In genomic region chr3:87617811-87618130, GRCm38 (mm10) we compare ENCODE assay signal across 8 mouse cellular contexts. TPM values are rescaled to one million over a fixed set of nuclear protein-coding genes. Genes with fewer than 3 reads are reported as not detected.
DNase-seq lines count a peak whose midpoint lies in the region; ATAC-seq lines count a peak whose summit lies in the region.

No protein-coding gene starts in this region.

- H3K9me3 ChIP-seq in heart, embryonic 14.5 days (ENCODE audit: control insufficient read depth, low read length) = no peaks in the 10 kb centered on the region
- no peaks in the 10 kb centered on the region for H3K9me3 ChIP-seq in forebrain, embryonic 15.5 days
- no peaks in the 10 kb centered on the region for H3K9me3 ChIP-seq in liver, embryonic 16.5 days (replicated peaks; ENCODE audit: control insufficient read depth, low read length)

- WGBS in heart, embryonic 14.5 days = under 1% methylated on average over 6 of the region's 6 CpGs
- WGBS in forebrain, embryonic 15.5 days = under 1% methylated on average over 6 of the region's 6 CpGs
- WGBS in liver, embryonic 16.5 days (ENCODE audit: insufficient replicate concordance) = 0% methylated on average over 6 of the region's 6 CpGs

- no peak for ATAC-seq in heart, embryonic 14.5 days (ENCODE audit: insufficient number of reproducible peaks, insufficient read depth, low FRiP score, low read depth)
- 0 out of 2 replicates have a peak, but pooled peaks have one; percentile 1 for ATAC-seq in forebrain, embryonic 15.5 days (replicated peaks)
- no peak for ATAC-seq in liver, embryonic 16.5 days (ENCODE audit: low read depth)

- peak overlapping the region; percentile 77 to 84 for H3K4me3 ChIP-seq in heart, embryonic 14.5 days (ENCODE audit: control insufficient read depth in 1 of 2, insufficient read depth in 1 of 2, low read depth in 1 of 2, low read length in 2 of 2)
- H3K4me3 ChIP-seq in forebrain, embryonic 15.5 days = peak overlapping the region; percentile 81
- peak overlapping the region; percentile 77 for H3K4me3 ChIP-seq in liver, embryonic 16.5 days (ENCODE audit: low read depth, low read length)

- no peaks in the 10 kb centered on the region for H3K27me3 ChIP-seq in heart, embryonic 14.5 days (ENCODE audit: control insufficient read depth, insufficient read depth, low read length)
- H3K27me3 ChIP-seq in forebrain, embryonic 15.5 days = no peaks in the 10 kb centered on the region
- H3K27me3 ChIP-seq in liver, embryonic 16.5 days (ENCODE audit: control insufficient read depth, insufficient read depth, low read depth, low read length) = peaks cover 12% of the 10 kb centered on the region

- H3K4me1 ChIP-seq in heart, embryonic 14.5 days (ENCODE audit: control insufficient read depth in 2 of 2, insufficient read depth in 2 of 2, low read length in 2 of 2) = peaks cover 16 to 36% of the 10 kb centered on the region in 2 experiments
- H3K4me1 ChIP-seq in forebrain, embryonic 15.5 days = peaks cover 44% of the 10 kb centered on the region
- H3K4me1 ChIP-seq in liver, embryonic 16.5 days (ENCODE audit: control insufficient read depth, low read depth, low read length) = peaks cover 5% of the 10 kb centered on the region

- H3K27ac ChIP-seq in heart, embryonic 14.5 days (replicated peaks in 1 of 2; ENCODE audit: control insufficient read depth in 1 of 2, insufficient read depth in 1 of 2, low read depth in 2 of 2, low read length in 2 of 2) = peak overlapping the region; percentile 76 to 88
- H3K27ac ChIP-seq in forebrain, embryonic 15.5 days (replicated peaks) = peak overlapping the region; percentile 92
- peak overlapping the region; percentile 74 for H3K27ac ChIP-seq in liver, embryonic 16.5 days (ENCODE audit: low read length)

- intact Hi-C loops in heart, postnatal 14 days (cut with DNase I) = no loop called here

- H3K9ac ChIP-seq in heart, embryonic 14.5 days (ENCODE audit: low read length) = peak overlapping the region; percentile 94
- H3K9ac ChIP-seq in forebrain, embryonic 15.5 days (replicated peaks) = peak overlapping the region; percentile 94
- peak overlapping the region; percentile 82 for H3K9ac ChIP-seq in liver, embryonic 16.5 days (ENCODE audit: low read depth, low read length)

- no peak for DNase-seq in heart, postnatal 14 days
- peak; percentile 29 for DNase-seq in ES-CJ7 (ENCODE audit: low read depth, low spot score)
- DNase-seq in adrenal gland, postnatal 36 days = no peak
- no peak for DNase-seq in kidney, postnatal 25 days
- DNase-seq in spleen, postnatal 14 days (ENCODE audit: low spot score in 2 of 2) = no peak

- H3K4me2 ChIP-seq in heart, embryonic 14.5 days (ENCODE audit: low read length) = peak overlapping the region; percentile 74
- peak overlapping the region; percentile 94 for H3K4me2 ChIP-seq in forebrain, embryonic 15.5 days (replicated peaks)
- H3K4me2 ChIP-seq in liver, embryonic 16.5 days (ENCODE audit: low read depth, low read length) = peak overlapping the region; percentile 81

- no peaks in the 10 kb centered on the region for H3K36me3 ChIP-seq in heart, embryonic 14.5 days (ENCODE audit: control insufficient read depth, insufficient read depth, low read length)
- H3K36me3 ChIP-seq in forebrain, embryonic 15.5 days = no peaks in the 10 kb centered on the region
- no peaks in the 10 kb centered on the region for H3K36me3 ChIP-seq in liver, embryonic 16.5 days (ENCODE audit: control insufficient read depth, insufficient read depth)

RNA-seq across cellular contexts. Expression of gene Arhgef11, which starts 0.4 kb away (rescaled TPM):
- polyA plus RNA-seq in heart, embryonic 14.5 days (2014; fragmentation: Nextera tagmentation; extraction: Ambion mirVana) = 7.9 and 9.7 TPM in 2 replicates
- 10 to 100 TPM; 20.7 to 22.7 TPM for total RNA-seq in heart, postnatal 14 days (2021)
- polyA plus RNA-seq in forebrain, embryonic 15.5 days (2015; fragmentation: Nextera tagmentation; extraction: Ambion mirVana) = 22.7 and 23.6 TPM in 2 replicates
- 3.2 and 3.8 TPM in 2 replicates for polyA plus RNA-seq in liver, embryonic 16.5 days (2015; fragmentation: Nextera tagmentation; extraction: Ambion mirVana)
- 10 to 100 TPM; 38.3 to 39.2 TPM for total RNA-seq in adrenal gland, postnatal 36 days (2021)
